Mouse (Mus musculus) retina, postnatal 1 day (tissue): ENCODE results near the gene Tmem212.
A peak's percentile ranks its signal among the peaks of the same experiment; 100 is the strongest.
"Not testable (repeated sequence)": the region's sequence is repeated elsewhere in the genome, so short reads cannot be mapped to it uniquely, and the experiment has no call there.

ENCODE experiments used
- DNase-seq: peaks from one replicate; pipeline ENCODE4 v3.0.0-alpha.2; 2012

The Tmem212 gene

DNA sequence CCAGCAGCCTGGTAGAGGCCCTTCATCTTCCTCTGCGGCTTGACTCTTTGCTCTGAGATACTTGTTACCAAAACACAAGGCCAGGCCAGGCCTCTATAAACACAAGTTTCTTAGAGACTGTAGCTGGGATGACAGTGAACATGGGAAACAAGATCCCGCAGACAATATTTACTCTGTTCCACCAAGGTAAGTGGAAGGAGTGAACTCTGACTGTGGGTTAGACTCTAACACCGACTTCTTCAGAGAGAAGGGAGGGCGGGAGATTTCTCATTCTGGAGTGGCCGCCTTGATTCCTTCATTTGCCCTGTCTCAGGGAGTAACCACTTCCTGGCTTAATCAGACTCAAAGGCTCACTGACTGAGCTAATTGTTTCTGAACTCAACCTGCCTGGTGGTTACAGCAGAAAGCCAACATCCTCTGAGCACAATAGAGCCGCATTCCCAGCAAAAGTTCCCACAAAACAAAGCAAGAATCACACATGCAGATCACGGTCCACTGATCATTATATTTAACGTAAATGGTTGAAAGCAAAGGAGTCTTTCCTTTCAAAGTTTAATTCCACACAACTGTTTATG lies at the start of gene Tmem212:
Tmem212 (minus strand) TSS at position 51 of the 575 bp plus-strand sequence.
- no peak for DNase-seq

DNA sequence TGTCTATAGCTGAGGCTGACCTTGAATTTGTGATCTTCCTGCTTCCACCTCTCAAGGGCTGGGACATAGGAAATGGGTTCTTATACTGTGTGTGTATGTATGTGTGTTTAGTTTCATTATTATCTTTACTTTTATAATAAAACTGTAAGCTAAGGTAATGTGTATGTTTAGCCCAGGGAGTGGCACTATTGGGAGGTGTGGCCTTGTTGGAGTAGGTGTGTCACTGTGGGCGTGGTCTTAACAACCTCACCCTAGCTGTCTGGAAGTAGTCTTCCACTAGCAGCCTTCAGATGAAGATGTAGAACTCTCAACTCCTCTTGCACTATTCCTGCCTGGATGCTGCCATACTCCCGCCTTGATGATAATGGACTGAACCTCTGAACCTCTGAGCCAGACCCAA lies 49.2 kb upstream of the Tmem212 start:
- not testable (repeated sequence) for DNase-seq

DNA sequence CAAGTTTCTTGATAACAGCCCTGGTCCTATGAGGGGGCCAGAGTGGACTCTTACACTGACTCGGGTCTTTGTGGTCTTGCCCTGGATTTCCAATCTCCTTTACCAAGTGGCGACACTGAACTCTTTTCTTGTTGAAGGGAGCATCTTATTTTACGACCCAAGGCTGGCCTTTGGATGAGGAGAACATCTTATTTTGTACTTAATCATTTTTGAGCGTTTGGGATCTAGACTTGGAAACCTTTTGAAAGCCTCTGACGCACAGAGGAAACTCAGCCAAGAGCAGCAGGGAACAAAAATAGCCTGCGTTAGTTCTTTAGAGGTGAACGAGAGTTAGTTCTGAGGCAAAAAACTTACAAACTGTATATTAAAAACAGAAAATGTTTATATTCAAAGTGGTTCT lies 46.8 kb upstream of the Tmem212 start:
- no peak for DNase-seq

DNA sequence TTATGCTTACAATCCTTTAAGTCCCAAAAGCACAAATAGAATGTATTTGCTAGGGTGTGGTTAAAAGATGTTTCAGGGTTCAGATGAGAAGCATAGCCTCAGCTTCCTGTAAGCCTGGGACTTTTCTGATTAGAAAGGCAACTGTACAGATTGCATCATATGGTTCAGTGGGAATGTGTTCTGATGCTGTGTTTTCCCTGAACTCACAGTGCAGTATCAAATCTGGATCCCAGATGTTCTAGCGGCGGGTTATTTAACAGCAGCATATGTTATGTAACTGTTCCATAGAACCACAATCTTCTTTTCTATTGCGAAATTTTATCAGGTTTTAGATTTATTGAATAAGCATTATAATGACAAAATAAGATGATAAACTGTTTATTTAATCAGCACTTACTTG lies 45.5 kb upstream of the Tmem212 start:
- no peak for DNase-seq

DNA sequence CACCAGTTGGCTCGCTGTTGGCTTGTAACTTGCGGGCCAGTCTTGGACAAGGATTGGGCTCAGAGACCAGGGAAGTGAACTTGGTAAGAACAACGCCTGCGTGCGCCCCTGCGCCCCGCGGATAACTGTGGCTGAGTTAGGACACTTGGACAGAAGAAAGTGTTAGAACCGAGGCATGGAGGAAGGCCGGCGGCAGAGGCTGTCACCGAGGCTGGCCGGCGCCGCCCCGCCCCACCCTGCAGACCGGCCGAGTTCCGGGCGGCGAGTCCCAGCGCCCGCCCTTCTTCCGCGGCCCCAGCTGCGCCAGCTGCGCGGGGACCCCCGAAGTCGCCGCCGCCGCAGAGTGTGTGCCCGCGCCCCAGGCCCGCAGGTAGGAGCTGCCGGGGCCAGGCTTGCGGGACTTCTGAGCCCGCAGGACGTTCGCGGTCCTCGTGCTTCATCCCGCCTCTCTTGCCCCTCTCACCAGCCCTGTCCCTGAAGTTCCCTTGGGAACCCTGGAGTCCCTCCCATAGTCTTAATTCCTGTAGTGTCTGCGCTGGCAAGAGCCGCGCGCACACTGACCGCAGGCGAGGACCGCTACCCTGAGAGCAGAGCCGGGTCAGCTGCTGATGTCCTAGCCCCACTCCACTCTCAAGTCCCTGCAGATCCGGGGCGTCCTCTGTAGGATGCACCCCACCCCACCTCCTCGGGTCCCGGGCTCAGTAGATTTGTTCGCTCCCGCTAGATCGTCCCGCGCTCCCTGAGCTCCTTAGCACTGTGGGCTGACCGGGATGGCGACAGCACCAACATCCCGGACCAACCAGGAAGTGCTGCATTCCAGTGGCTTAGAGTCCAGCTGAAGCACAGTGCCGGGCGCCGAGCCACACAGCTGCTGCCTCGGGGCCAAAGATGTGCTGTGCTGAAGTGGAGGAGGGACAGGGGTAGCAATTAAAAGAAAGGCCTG lies 42.5 kb upstream of the Tmem212 start, which contains the start of gene Pld1:
Pld1 (plus strand) TSS at position 315 of the 943 bp plus-strand sequence.
- DNase-seq, result peak; percentile 67

DNA sequence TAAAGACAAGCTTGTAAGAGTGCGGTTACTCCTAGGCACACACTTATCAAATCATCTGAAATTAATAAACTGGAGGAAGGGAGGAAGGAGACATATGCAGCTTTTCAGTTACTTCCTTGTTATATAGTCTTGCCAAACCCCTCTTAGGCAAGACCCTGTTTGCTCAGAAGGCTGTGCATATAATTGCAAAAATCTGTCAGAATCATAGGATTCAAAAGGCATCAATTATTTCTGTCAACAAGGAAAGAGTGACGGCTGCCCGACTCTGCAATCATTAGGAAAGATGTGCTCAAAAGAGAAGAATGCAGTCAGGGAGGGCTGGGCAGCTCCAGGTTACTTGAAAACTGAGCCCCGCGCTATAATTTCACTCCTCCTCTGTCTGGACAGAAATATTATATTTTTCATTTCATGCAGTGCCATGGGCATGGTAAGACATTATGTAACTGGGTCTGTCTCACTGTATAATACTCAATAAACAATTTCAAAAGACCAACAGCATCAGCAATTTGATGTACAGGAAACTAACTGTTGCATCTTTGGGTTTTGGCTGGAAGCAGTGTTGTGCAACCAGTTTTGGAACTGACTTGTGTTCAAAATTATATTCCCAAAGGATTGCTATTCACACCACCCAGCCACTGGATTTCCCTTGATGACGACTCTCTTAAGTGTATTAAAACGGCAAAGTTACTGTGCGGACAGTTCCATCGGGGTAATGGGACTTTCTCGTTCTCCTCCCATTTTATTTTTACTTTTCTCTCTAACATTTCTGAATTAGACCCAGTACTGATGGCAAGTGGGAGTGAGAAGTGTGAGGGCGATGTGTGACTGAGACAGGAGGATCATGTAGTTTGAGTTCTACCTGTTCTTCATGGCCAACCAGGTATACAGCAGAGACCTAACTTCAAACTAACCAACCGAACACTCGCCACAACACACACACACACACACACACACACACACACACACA lies 41.3 kb upstream of the Tmem212 start:
- DNase-seq, result no peak

DNA sequence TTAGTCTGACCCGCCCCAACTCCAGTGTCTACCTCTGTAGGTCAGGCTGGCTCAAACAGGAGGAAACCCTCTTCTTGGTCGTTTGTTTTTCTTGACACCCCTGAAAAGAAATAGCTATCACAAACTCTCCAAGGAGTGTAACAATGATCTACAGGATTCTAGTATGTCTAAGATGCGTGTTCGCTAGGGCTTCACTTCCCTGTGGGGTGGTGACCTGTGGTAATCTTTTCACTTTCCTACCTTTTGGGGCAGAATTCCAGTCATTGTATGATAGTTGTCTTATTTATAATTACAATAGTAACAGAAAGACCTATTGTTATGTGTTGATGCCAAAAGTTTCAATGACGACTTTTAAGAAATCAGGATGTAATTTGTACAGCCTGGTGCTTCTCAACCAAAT lies 40.6 kb upstream of the Tmem212 start:
- no peak for DNase-seq

DNA sequence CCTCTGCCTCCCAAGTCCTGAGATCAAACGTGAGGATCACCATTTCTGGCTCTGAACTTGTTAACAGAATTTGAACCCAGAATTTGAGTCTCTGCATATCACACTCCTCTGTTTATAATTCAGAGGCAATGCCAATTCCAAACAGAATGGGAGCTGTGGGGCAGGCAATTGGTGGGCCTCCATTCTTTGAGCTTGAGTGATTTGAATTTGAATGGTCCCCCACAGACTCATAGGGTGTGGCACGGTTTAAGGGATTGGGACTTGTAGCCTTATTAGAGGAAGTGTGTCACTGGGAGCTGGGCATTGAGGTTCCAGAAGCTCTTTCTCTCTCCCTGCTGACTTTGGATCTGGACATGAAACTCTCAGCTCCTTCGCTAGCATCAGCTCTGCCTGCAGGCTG lies 39.5 kb upstream of the Tmem212 start:
- DNase-seq, result no peak

DNA sequence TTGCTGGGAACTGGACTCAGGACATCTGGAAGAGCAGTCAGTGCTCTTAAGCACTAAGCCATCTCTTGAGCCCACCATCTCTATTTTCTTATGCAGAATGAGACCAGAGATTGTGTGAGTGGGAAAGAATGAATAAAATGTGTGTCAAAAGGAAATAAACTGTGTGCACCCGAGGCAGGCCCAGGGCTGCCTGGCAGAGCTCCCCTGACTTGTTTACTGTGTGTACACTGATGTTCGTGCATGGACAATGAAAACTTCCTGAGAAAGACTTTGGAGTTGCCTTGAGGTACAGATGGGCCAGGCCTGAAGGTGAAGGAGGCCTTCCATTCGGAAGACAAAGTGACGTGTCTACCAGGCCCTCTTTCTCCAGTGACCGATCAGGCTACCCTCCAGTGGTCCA lies 36.2 kb upstream of the Tmem212 start:
- DNase-seq, result no peak

DNA sequence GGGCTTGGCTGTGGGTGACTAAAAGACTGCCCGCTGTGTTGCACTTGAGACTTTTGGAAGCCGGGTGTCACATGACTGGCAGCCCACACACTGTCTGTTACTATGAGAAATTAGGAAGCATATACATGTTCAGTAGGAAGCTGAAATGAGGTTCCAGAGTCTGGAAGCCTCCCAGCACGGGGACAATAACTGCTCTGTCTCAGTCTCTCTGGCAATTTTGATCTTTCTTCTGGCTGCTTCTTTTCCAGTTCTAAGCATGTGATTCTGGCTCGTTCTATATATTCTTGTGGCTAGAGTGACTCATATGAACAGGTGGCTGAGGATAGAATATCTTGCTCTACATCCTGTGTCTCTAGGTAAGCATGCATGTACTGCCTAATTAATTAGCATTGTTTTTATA lies 33.1 kb upstream of the Tmem212 start:
- DNase-seq, result no peak

DNA sequence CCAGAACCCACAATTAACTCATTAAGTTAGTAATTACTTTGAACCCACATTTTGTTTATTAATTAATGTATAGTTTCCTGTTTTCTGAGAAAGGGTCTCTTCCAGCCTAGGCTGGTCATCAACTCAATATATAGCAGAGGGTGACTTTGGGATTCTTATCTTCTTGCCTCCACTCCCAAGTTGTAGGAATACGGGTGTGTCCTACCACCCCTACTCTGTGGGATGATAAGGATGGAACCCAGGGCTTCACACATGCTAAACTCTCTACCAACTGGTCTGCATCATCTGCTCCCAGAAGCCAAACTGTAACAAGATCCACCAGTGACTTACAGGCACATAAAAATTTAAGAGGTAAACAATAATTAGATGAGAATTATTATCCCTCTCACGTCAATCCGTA lies 27.9 kb upstream of the Tmem212 start:
- DNase-seq, result no peak

DNA sequence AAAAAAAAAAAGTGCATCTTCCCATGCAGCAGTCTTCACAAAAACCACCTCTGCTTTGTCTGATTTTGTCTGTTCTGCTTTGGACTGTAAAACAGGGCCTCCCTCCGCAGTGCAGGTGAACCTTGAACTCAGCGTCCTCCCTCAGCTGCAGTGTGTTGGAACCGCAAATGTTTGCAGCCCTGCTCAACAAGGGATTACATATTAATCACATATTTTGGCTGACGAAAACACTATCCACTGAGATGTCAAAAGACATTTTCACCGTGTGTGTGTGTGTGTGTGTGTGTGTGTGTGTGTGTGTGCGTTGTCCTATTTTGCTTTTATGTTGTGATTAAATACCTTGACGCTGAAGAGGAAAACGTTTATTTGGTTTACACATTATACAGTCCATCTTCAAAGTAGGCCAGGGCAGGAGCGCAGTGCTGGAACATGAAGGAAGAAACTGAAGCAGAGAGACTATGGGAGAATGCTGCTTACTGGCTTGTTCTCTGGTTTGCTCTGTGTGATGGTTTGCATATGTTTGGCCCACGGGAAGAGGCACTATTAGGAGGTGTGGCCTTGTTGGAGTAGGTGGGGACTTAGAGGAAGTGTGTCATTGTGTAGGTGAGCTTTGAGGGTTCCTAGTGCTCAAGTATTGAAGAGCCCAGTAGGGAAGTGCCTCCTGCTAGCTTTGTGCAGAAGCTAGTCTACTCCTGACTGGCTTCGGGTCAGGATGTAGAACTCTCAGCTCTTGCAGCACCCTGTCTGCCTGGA lies 25.3 kb upstream of the Tmem212 start:
- DNase-seq, result no peak

DNA sequence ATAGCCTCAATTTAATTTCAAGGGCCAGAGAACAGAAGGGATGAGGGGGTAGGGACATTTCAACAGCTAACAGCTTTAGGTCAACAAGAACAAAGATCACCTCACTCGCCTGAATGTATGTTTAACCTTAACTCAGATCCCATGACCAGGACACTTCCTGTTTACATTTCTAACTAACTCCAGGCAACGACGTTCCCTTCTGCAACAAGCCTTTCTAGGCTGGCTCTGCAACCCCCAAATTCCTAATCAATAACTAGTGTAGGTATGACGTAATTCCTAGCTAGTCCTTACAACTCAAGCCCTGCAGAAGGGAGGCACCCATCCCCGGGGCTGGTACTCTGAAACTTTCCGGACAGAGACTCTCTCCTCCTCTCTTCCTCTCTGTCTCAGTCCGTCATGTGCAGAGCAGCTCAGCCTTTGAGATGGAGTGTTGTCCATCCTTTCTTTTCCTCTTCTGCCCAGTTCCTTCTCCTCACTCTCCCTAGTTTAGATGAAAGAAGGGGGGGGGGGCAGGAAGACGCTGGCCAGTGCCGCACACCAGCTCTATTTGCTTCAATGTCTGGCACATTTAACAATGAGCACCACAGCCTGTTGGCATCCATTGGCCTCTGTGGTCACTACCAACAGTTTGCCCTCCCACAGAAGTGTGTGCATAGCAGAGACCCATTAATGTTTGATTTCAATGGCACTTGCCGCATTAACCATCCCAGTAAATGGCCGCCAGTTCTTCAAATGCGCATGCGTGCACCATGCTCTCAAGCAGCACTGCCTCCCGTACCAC lies 22.7 kb upstream of the Tmem212 start:
- DNase-seq, result no peak

DNA sequence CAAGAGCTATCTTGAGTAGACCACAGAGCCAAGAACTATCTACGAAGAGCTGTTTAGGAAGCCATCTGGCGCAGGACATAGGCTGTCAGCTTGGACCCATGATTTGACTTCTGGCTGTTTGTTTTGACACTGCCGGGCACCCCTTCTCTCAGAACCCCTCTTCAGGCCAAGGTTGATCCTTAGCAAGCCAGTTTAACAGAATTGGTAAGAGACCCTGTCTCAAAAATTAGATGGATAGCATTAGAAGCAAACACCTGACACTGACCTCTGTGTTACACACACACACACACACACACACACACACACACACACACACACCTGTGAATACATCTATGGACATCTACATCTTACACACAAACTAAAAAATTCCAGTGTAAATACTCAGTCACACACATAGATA lies 12.8 kb upstream of the Tmem212 start:
- no peak for DNase-seq

DNA sequence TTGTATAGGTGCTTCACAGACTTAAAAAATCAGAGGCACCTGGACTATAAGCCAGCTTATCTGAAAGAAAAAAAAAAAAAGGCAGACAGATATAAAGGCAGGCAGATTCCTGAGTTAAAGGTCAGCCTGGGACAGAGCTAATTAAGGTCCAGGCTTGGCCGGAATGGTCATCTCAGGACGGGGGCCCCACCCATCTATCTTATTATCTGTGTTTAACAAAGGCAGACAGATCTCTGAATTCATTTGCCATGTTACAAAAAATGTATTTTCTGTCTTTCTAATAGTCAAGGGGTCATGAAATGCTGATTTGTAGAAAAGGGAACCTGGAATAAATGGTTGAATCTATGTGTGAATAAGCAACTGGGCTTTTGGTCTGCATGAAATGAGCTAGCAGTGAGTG lies 12.1 kb upstream of the Tmem212 start:
- no peak for DNase-seq

DNA sequence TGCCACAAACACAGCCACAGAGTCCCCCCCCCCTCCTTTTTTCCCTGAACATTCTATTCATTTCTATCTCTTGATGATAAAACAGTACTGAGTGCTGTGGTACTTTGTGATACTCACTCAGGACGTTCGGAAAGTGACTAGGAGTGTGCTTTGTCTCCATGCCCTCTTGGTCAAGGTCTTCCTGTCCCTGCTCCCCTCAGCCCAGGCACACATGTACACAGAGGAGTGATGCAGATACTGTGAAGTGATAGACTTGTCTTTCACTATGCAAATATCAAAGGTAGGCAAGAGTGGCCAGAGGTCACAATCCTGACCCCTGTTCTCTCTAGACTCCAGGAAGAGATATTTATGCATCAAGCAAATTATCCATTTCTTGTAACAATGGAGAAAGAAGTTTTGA lies 11.1 kb upstream of the Tmem212 start:
- DNase-seq, result no peak

DNA sequence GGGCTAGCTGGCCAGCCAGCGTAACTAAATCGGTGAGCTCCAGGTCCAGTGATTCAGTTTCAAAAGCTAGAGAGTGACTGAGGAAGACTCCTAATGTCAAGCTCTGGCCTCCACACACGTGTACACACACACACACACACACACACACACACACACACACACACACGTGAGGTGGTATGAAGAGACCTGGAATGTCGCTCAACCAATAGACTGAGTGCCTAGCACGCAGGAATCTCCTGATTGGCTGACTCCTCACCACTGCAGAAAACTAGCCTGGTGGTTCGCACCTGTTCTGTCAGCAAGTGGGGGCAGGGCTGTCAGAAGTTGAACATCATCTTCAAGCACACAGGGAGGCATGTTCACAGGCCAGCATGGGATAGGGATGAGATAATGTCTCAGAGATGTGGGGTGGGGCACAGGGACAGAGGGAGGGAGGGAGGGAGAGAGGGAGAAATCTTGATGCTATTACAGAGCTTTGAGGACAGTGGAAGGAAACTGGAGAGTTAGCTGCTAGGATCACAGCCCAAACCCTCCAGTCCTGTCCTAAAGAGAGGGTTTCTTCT lies 10.6 kb upstream of the Tmem212 start:
- peak; percentile 31 for DNase-seq

DNA sequence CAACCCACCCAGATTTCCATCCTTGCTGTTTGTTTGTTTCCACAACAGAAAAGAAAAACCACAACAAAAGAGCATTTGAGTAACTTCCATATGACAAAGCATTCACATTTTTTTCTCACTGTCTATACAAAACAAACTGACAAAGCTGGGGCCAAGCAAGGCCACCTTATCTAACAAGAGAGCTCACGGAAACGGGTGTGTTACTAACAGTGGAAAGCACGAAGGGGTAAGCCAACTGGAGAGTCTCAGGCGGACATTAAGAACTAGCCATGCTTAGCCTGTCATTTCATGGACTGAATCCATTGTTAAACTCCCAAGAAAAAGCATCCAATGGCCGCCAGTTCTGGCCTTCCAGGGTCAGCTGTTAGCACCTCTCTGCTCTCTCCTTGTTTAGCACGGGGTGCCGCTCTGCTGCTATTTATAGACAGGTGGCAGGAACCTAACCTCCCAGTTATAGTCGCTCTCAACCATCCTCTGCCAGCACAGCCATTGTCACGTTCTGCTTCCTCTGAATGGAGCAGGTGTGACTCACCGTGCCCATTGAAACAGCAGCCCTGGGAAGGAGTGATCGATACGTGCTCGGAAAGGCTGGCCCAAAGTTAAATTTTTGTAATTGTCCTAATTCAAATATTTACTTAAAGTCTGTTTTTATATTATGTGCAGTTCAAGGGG lies 8.6 kb upstream of the Tmem212 start:
- DNase-seq, result no peak

DNA sequence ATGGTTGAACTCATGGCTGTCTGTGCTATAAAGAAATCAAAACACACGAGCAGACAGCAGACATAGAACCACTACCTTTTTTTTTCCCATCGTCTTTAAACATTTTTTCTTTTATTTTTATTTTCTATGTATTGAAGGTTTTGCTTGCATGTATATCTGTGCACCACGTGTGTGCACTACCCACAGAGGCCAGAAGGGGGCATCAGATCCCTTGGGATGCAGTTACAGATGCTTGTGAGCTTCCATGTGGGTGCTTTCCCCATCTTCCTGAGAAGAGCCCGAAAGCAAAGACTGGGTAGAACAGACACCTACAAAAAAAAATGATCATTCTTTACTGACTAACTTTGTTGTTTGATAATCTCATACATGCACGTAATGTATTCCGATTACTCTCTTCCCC lies 5.7 kb upstream of the Tmem212 start:
- no peak for DNase-seq

DNA sequence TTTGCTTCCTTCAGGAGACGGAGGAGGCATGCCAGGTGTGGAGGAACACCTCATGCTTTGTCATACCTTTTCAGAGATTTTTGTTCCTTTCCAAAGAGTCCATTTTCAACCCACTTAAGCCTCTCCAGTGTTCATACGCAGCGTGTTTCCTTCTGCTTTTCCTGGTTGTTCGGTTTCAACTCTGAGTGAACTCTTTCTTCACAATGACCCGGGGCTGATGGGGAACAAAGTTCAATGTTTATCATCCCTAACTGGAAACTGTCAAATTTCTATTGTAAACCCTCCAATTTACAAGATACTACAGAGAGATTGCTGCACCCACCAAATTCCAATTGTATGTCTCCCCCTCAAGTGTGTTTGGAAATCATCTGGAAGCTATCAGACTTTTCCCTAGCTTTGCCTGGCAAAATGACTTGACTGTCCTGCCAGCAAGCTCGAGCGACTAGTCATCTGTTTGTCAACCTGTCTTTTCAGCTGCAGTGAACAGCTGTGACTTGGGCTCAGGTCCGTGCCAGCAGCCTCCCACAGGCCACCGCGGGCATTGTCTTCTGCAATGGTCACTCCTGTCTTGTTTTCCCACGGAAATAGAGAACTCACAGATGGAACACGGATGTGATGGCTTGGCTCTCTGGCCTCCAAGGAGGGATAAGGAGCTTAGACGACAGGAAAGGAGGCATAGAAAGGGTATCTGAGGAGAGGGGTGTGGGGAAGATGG lies 3.0 kb upstream of the Tmem212 start:
- DNase-seq, result no peak
